Mouse (Mus musculus) kidney, adult 11 months (tissue): ENCODE results near the gene Sgsm1.
"Not testable (repeated sequence)": the region's sequence is repeated elsewhere in the genome, so short reads cannot be mapped to it uniquely, and the experiment has no call there.

Experiments used
- DNase-seq: peaks from one replicate; pipeline ENCODE4 v3.0.0; 2022

The Sgsm1 gene

DNA sequence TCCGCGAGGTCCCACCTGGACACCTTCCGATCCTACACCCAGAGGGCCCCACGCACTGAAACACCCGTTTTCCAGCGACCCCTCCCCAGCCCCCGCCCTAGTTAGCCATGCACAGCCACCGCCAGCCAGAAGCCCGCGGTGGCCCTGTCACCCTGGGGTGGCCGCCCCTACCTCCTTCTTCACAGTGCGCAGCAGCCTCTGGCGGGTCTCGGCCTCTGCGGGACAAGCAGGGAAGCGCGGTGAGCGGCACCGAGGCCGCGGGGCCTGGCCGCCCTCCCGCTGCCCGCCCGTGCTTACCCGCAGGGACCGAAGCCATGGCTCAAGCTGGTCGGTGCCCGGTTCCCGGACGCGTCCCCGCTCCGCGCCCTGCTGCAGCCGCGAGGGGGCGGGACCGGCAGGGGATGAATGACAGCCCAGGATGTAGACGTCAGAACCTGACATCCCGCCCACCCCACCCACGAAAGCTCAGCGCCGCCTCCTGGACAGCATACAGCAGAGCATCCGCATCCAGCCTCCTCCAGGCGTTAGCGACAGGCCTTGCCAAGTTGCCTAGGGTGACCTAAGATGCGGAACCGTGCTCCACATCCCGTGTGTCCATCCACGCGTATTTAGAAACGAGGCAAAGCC, at the start of gene Sgsm1:
TSS of gene Sgsm1 (minus strand) at position 410 of the 627 bp plus-strand sequence.
- peak; percentile 66 for DNase-seq

DNA sequence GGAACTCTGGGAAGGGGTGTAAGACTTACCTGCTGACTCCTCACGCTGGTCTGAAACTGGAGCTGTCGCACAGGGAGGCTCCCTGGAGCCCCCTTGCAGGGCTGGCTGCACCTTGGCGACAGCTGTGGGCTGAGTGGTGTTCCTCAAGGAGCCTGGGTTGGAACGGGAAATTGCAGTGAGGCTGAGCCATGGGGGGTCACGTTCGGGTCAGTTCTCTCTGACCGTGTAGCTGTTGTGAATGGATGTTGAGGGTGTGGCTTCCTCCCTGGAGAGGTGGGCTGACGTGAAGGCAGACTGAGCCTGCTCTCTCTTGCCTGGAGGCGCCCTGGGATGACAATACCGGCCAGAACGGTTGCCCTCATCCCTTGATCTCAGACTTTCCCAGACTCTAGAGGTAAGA, 48.2 kb upstream of the Sgsm1 start:
- DNase-seq: no peak

- DNase-seq: no peak
Measured at GRCm38 (mm10) chr5:113357656-113358055, 47.1 kb upstream of the Sgsm1 start.

DNA sequence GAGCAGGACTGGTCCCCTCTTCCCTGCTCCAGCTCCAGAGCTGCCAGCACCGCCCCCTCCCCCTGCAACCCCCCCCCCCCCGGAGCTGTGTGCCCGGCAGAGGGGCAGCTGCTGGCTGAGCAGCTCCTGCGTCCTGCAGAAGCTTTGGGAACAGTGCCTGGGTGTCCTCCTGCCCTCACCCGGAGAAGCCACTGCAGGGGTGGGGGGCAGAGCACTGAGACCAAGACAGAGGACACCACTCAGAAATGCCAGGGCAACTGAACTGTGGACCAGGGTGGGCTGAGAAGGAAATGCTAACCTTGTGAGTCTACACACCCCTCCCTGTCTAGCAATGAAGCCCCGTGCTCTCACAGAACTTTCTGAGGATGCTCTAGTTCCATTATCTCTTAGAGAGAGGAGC, 46.6 kb upstream of the Sgsm1 start, which contains the start of gene Aym1:
TSS of gene Aym1 (plus strand) at position 109 of the 400 bp plus-strand sequence.
- no peak for DNase-seq

GRCm38 (mm10) chr5:113354311-113354710, 43.7 kb upstream of the Sgsm1 start:
- no peak for DNase-seq

DNA sequence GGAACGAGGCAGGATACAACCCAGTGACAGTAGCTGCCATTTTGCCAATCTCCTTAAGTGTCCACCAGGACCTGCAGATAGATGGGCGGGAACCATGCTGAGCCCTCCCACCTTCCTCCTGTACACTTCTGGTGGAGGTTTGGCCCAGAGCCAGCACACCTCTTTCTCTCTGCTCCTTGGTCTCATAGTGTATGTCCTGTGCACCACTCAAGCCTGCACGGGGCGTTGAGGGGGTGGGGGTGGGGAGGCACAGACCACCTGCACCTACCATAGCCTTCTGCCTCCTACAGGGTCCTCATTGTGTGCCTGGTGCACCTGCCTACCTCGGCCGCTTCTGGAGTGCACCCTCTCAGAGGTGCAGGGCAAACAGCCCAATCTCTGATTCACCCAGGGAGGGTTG, 42.0 kb upstream of the Sgsm1 start:
- no peak for DNase-seq

DNA sequence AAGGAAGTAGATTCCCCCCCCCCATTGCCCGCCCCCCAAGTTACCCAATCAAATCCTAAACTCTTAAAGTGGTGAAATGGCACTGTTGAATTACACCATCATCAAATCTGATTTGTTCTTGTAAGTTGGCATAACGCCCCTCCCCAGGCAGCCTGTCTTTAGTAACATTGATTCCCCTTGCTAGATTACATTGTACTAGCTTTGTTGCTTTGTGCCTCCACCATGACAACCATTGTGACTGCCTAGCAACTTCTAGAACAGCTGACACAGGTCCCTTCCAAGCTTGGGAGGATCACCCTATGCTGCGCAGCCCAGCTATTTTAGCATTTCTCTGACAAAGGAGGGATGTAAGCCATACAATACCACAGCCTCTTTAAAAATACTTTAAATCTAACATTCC, 41.2 kb upstream of the Sgsm1 start:
- no peak for DNase-seq

DNA sequence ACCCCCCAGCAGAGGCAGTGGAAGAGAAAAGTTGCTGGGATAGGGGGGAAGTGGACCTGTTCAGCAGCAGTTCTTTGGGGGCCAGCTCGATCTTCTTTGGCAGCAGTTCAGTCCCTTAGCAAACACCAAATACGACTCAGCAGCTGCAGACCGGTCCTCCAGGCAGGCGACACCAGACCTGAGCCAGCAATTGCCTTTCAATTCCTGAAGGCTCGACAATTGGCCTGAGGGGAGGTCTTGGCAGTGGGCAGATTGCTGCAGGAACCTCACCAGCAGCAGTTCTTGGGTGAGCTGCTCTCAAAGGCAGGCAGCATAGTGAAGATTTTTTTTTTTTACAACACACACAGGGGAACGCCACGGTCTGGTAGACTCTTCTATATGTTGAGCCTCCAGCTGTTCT, 39.2 kb upstream of the Sgsm1 start:
- no peak for DNase-seq

- no peak for DNase-seq
Measured at GRCm38 (mm10) chr5:113349226-113349625, 38.6 kb upstream of the Sgsm1 start.

- no peak for DNase-seq
Measured at GRCm38 (mm10) chr5:113348597-113348996, 38.0 kb upstream of the Sgsm1 start.

GRCm38 (mm10) chr5:113347593-113347992, 37.0 kb upstream of the Sgsm1 start:
- no peak for DNase-seq

- not testable (repeated sequence) for DNase-seq
Measured at GRCm38 (mm10) chr5:113346651-113347050, 36.1 kb upstream of the Sgsm1 start.

DNA sequence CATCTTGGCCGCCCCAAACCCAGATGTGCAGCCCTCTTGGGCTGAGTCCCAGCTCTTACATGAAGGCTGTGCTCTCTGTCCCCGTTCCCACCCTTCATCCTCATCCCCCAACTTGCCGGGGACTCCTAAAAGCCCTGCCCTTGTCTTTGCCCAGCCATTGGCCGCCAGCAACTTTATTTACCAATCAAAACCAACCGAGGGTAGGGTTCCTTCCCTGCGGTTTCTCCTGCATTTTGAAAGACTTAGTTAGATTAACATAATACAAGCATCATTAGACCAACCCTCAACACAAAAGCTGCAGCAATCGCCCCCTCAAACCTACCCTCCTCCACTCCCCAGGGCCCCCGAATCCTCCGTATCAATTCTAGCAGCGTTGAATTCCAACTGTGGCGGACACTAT, 35.2 kb upstream of the Sgsm1 start:
- no peak for DNase-seq

DNA sequence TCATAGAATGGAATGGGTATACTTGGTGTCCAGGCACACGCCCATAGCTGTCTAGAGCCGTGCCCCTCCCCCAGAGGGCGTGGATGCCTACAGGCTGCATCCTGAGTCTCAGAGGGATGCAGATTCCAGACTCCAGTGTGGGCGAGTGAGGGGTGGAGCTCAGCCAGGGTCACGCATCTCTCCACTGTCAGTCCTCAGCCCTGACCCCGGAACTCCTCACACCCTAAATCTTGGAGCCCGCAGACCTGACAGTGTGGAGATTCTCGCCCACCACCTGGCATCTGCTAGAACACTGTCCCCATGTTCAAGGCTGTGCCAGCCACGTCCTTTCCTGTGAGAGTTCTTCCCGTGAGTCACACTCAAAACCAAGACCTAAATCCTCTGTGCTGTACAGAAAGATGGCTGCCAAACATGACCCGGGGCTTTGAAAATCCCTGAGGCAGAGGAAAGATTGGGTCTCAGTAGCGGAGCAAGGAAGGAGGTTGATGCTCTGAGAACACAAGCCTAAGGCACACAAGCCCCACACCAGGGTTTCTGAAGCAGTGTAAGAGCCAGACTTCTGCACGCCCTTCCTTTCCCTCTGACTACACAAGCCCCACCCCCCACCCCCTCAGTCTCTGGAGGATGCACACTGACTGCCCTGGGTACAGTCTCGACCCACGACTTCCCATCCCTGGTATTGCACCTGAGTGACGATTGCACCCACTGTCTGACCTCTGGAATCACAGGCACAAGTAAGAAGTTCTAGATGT, 34.2 kb upstream of the Sgsm1 start:
- no peak for DNase-seq

DNA sequence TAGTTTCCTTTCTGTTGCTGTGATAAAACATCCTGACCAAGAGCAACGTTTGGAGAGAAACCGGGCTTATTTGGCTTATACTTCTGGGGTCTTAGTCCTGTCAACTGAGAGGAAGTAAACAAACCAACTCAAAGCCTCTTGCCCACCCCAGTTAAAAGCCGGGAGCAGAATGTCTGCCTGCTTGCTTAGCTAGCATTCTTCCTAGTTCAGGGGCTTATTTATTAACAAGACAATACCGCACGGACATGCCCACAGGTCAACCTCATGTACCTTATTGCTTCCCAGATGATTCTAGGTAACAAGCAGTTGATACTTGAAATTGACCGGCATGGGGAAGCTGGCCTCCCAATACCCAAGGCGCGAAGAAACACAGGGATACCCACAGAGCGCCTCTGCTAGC, 25.7 kb upstream of the Sgsm1 start:
- no peak for DNase-seq

DNA sequence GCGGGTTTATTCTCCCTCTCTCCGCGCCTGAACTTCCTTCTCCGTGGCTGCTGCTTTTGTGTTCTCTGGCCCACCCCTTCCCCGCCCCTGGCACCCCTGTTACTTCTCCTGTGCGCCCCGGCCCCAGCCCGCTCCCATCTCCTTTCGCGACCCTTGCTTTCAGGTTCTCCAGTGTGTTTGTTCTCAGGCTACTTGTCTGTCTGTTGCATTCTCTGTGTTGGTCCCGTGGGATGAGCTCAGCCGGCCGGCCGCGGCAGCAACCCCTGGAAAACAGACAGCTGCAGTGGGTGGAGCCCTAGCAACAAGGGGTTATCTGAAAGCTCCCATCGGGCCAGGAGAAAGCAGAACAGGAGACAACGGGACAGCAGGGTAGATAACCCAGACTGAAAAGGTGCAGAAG, 25.1 kb upstream of the Sgsm1 start:
- no peak for DNase-seq

DNA sequence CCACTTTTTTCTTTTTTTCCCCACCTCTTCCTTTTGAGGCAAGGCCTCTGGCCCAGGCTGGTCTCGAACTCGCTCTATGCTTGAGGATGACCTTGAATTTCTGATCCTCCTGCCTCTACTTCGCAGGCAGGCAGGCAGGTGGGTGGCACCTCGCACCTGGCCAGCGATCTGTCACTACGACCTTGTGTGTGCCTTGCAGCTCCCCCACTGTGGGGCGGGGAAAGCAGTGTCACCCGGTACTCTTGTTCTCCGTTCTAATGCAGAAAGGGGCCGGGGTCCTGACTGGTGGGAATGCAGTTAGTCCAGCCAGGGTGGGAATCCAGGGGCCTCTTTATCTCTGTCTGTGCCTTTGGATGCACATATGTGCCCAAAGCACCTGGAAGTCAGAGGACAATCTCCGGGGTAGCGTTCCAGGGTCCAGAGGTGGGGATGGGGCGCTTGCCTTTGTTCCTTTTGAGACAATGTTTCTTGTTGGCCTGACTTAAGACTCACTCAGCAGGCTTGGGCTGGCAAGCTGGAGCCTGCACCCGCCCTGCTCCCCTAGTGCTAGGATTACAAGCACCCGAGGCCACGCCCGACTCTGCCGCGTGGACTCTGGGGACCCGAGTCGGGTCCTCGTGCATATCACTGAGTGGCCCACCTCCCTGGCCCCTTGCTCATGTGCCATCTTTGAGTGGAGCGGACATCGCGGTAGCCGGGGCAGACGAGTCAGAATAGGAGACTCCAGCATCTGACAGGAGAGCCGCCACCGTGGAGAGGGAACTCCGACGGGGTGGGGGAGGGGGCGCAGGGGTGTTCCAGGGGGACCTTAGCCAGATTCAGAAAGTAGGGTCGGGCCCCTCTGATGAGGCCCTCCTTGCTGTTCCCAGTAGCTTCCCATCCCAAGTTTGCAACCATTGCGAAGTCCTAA, 24.3 kb upstream of the Sgsm1 start:
- DNase-seq: no peak

DNA sequence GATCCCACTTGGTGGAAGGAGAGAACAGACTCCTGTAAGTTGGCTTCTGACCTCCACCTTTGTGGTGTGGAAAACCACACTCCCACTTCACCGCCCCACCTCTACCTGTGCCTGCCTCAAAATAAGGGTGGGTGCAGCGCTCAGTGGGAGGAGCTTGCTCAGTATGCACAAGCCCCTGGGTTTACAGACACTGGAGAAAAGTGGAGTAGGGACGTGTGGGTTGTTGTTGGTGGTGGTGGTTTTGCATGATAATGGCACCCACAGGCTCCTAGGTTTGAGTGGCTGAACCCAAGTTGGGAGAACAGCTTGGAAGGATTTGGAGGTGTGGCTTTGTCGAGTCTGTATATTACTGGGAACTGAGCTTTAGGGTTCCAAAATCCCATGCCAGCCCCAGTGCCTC, 22.3 kb upstream of the Sgsm1 start:
- no peak for DNase-seq

- DNase-seq: no peak
Measured at GRCm38 (mm10) chr5:113332239-113332638, 21.7 kb upstream of the Sgsm1 start.

GRCm38 (mm10) chr5:113330202-113330601, 19.6 kb upstream of the Sgsm1 start:
- DNase-seq: no peak

- DNase-seq: no peak
Measured at GRCm38 (mm10) chr5:113329463-113329862, 18.9 kb upstream of the Sgsm1 start.

DNA sequence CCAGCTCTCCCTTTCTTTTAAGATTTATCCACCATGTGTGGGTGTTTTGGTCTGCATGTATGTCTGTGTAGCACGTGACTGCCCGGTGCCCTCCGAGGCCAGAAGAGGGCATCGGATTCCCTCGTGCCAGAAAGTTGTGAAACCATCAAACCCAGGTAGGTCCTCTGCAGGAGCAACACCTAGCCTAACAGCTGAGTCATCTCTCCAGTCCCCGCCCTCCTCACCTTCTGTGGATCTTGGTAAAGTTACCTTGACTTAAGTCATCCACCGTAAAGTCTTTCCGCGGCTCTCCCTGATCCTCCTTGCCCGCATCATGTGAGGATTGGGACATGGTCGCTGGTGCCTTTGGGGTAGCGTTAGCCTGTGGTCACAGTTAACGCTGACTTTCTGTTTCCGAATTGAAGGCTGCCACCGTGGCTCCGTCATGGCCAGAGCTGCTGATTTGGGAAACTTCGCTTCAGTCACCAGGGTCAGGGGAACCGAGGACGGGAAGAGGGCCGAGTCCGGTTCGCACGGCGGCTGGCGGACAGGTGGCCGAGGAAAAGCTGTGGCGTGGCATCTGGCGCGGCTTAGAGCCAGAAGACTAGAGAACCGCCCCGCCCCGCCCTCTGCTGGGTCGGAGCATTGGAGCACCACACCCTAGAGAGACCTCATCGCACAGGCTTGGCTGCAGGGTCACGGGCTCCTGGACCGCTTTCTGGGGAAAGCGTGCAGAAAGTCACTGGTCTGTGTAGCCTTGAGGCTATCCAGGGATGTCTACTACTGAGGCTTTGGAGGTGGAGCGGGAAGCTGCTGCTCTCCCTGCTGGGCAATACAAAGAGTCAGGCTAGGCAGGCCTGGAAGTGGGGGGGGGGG, 13.4 kb upstream of the Sgsm1 start:
- no peak for DNase-seq

DNA sequence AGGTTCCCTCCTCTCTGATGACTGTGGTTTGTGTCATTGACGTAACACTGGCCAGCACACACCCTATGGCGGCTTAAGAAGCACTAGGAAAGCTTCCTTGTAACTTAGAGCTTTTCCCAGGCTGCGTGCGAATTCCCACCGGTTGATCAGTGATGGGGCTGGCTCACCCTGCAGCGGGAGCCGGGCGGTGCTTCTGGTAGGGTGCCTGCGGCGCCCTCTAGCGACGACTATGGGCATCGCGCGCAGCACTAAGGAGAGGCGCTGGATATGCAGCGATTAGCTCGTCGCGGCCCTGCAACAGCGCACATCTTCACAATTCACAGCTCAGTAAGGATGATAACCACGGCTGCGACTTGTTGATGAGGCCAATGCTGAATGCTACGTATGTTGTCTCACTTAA, 3.4 kb upstream of the Sgsm1 start:
- peak; percentile 52 for DNase-seq
